Mouse (Mus musculus) stomach, embryonic 15.5 days (tissue): ENCODE measurements around the gene Ncbp3. TPM values are rescaled to one million over a fixed set of nuclear protein-coding genes. Genes with fewer than 3 reads are reported as not detected.

Source experiments
- ATAC-seq: fragments of 200-750 bp; cut with Nextera tagmentation; 2 replicates; pipeline ENCODE4 v1.8.0; 2017; ENCODE audit warnings: low read depth, moderate number of reproducible peaks, moderate TSS enrichment; ENCODE audit not compliant: insufficient read depth, low FRiP score
- H3K27ac ChIP-seq: fragments of 300-500 bp; sonication (generic); 2 replicates; pipeline ENCODE4 v1.5.1; 2015; ENCODE audit warnings: mild to moderate bottlenecking, inconsistent platforms
- H3K27me3 ChIP-seq: fragments of 300-500 bp; sonication (generic); replicated peaks from 2 replicates; pipeline ENCODE4 v1.6.1; 2015; ENCODE audit warnings: inconsistent platforms
- H3K36me3 ChIP-seq: fragments of 300-500 bp; sonication (generic); 2 replicates; pipeline ENCODE4 v1.6.1; 2015; ENCODE audit warnings: inconsistent platforms
- H3K4me1 ChIP-seq: fragments of 300-500 bp; sonication (generic); 2 replicates; pipeline ENCODE4 v1.6.1; 2015; ENCODE audit warnings: inconsistent platforms
- H3K4me2 ChIP-seq: fragments of 300-500 bp; sonication (generic); 2 replicates; pipeline ENCODE4 v1.6.1; 2015; ENCODE audit warnings: mild to moderate bottlenecking, inconsistent platforms
- H3K4me3 ChIP-seq: fragments of 300-500 bp; sonication (generic); replicated peaks from 2 replicates; pipeline ENCODE4 v1.5.1; 2015; ENCODE audit warnings: inconsistent platforms
- H3K9ac ChIP-seq: fragments of 300-500 bp; sonication (generic); 2 replicates; pipeline ENCODE4 v1.6.1; 2015; ENCODE audit warnings: inconsistent platforms
- H3K9me3 ChIP-seq: fragments of 300-500 bp; sonication (generic); 2 replicates; pipeline ENCODE4 v1.6.1; 2016; ENCODE audit warnings: inconsistent platforms
- WGBS: fragments of 180-500 bp; shearing (Covaris S2); methylation state at CpG from one replicate; pipeline ENCODE4 v1.1.7; 2015; 5-methylcytosine and 5-hydroxymethylcytosine counted together
- polyA plus RNA-seq: library from polyadenylated mRNA; unstranded; fragments of >200 nt; fragmentation: Nextera tagmentation; extraction: Ambion mirVana; gene quantifications from 2 replicates; pipeline ENCODE4 v1.2.1, GENCODE M21; 2015

Ncbp3 gene
- polyA plus RNA-seq, 1 experiment from 2014 or later: 10.4 TPM

GRCm38 (mm10) chr11:73071839-73072238, 24.3 kb downstream of the Ncbp3 start:
- H3K9ac ChIP-seq: no peak overlapping the region
- no peaks in the 10 kb centered on the region for H3K4me1 ChIP-seq
- H3K27me3 ChIP-seq: no peaks in the 10 kb centered on the region
- no peaks in the 10 kb centered on the region for H3K9me3 ChIP-seq
- H3K36me3 ChIP-seq: peaks cover 52% of the 10 kb centered on the region
- H3K27ac ChIP-seq: no peak overlapping the region
- ATAC-seq: no peak
- 83% methylated on average over 3 of the region's 3 CpGs for WGBS
- no peak overlapping the region for H3K4me3 ChIP-seq
- no peak overlapping the region for H3K4me2 ChIP-seq

GRCm38 (mm10) chr11:73076295-73076694, 28.7 kb downstream of the Ncbp3 start:
- H3K4me1 ChIP-seq: no peaks in the 10 kb centered on the region
- no peak overlapping the region for H3K4me2 ChIP-seq
- H3K9ac ChIP-seq: no peak overlapping the region
- H3K4me3 ChIP-seq: no peak overlapping the region
- no peaks in the 10 kb centered on the region for H3K9me3 ChIP-seq
- no peaks in the 10 kb centered on the region for H3K27me3 ChIP-seq
- H3K27ac ChIP-seq: no peak overlapping the region
- 88% methylated on average over 4 of the region's 4 CpGs for WGBS
- ATAC-seq: no peak
- H3K36me3 ChIP-seq: peaks cover 57% of the 10 kb centered on the region

DNA sequence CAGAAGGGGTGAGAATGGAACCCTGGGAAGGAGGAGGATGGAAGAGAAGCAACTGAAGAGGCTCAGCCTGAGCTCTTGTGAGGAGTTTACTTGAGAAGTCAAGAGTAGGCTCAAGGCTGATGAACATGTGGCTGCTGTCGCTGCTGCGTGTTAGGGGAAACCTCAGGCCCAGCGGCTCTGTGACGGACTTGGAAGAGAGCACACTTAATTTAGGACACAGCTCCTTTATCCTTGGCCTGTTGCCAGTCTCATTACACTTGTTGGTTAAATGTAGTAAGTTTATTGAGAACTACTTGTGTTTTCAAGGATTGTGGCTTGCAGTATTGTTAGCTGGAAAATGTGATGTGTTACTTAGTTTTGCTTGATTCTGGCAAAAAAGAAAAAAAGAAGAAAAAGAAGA, 29.1 kb downstream of the Ncbp3 start:
- H3K4me1 ChIP-seq: no peaks in the 10 kb centered on the region
- ATAC-seq: no peak
- H3K27ac ChIP-seq: no peak overlapping the region
- WGBS: 85% methylated on average over 4 of the region's 4 CpGs
- H3K9me3 ChIP-seq: no peaks in the 10 kb centered on the region
- no peak overlapping the region for H3K4me2 ChIP-seq
- peaks cover 61% of the 10 kb centered on the region for H3K36me3 ChIP-seq
- no peak overlapping the region for H3K9ac ChIP-seq
- no peaks in the 10 kb centered on the region for H3K27me3 ChIP-seq
- H3K4me3 ChIP-seq: no peak overlapping the region

DNA sequence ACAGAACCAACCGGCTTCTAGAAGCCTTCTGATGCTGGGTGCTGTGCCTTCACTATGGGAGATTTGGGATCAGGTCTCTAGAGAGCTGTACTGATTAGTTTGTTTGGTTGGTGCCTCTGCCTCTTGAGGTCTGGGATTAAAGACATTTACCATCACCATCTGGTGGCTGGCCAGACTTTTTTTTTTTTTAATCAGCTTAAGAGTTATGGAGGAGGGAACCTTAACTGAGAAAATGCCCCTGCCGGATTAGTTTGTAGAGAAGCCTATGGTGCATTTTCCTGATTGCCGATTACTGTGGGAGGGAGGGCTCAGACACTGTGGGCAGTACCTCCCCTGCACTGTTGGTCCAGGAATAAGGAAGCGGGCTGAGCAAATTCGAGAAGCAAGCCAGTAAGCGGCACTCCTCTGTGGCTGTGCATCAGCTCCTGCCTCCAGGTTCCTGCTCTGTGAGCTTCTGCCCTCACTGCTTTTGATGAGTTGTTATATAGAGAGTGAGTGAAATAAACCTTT, 29.7 kb downstream of the Ncbp3 start:
- 90% methylated on average over 6 of the region's 6 CpGs for WGBS

GRCm38 (mm10) chr11:73078615-73079014, 31.0 kb downstream of the Ncbp3 start:
- Histone ChIP-seq H3K4me2 (no peak overlapping the region), H3K4me3 (no peak overlapping the region), H3K4me1 (no peaks in the 10 kb centered on the region), H3K9ac (no peak overlapping the region), H3K27ac (no peak overlapping the region), H3K9me3 (no peaks in the 10 kb centered on the region), H3K27me3 (no peaks in the 10 kb centered on the region), H3K36me3 (peaks cover 52% of the 10 kb centered on the region)
- ATAC-seq: no peak
- WGBS: 88% methylated on average over 8 of the region's 8 CpGs

More for the DNA sequence above, 29.7 kb downstream of the Ncbp3 start:
- H3K27ac ChIP-seq: no peak overlapping the region
- H3K9ac ChIP-seq: no peak overlapping the region
- H3K4me2 ChIP-seq: no peak overlapping the region
- ATAC-seq: no peak
- no peaks in the 10 kb centered on the region for H3K4me1 ChIP-seq
- H3K4me3 ChIP-seq: no peak overlapping the region
- H3K27me3 ChIP-seq: no peaks in the 10 kb centered on the region
- peaks cover 62% of the 10 kb centered on the region for H3K36me3 ChIP-seq
- no peaks in the 10 kb centered on the region for H3K9me3 ChIP-seq

- WGBS: 91% methylated on average over 3 of the region's 3 CpGs
- no peak overlapping the region for H3K9ac ChIP-seq
- H3K27ac ChIP-seq: no peak overlapping the region
- no peak overlapping the region for H3K4me2 ChIP-seq
- no peak for ATAC-seq
- no peaks in the 10 kb centered on the region for H3K9me3 ChIP-seq
- H3K4me3 ChIP-seq: no peak overlapping the region
- peaks cover 3% of the 10 kb centered on the region; the same call in 1 of the 2 replicates for H3K4me1 ChIP-seq
- no peaks in the 10 kb centered on the region for H3K27me3 ChIP-seq
- peaks cover 39% of the 10 kb centered on the region for H3K36me3 ChIP-seq
Observed at GRCm38 (mm10) chr11:73080306-73080705, 32.7 kb downstream of the Ncbp3 start.

- Histone ChIP-seq H3K9me3 (no peaks in the 10 kb centered on the region), H3K9ac (no peak overlapping the region)
Observed at GRCm38 (mm10) chr11:73084303-73084702, 36.7 kb downstream of the Ncbp3 start.

GRCm38 (mm10) chr11:73084804-73085231, 37.2 kb downstream of the Ncbp3 start:
- Histone ChIP-seq H3K4me2 (no peak overlapping the region), H3K4me3 (no peak overlapping the region), H3K9me3 (no peaks in the 10 kb centered on the region), H3K27ac (peak overlapping the region; percentile 19; the same call in 1 of the 2 replicates), H3K9ac (no peak overlapping the region), H3K4me1 (peaks cover 3% of the 10 kb centered on the region; the same call in 1 of the 2 replicates), H3K27me3 (no peaks in the 10 kb centered on the region), H3K36me3 (0 out of 2 replicates have a peak, but pooled peaks cover 13% of the 10 kb centered on the region)
- ATAC-seq: no peak; the same call in 1 of the 2 replicates
- WGBS: 58% methylated on average over 10 of the region's 10 CpGs

More at GRCm38 (mm10) chr11:73084303-73084702, 36.7 kb downstream of the Ncbp3 start:
- Histone ChIP-seq H3K27me3 (no peaks in the 10 kb centered on the region), H3K36me3 (peaks cover 17% of the 10 kb centered on the region; the same call in 1 of the 2 replicates), H3K4me2 (no peak overlapping the region), H3K4me1 (peaks cover 3% of the 10 kb centered on the region; the same call in 1 of the 2 replicates), H3K27ac (peak overlapping the region; percentile 19; the same call in 1 of the 2 replicates), H3K4me3 (no peak overlapping the region)
- ATAC-seq: no peak
- 62% methylated on average over 6 of the region's 6 CpGs for WGBS

- ATAC-seq: no peak
- WGBS: 61% methylated on average over 7 of the region's 7 CpGs
- Histone ChIP-seq H3K4me2 (no peak overlapping the region), H3K27ac (no peak overlapping the region), H3K27me3 (no peaks in the 10 kb centered on the region), H3K36me3 (0 out of 2 replicates have a peak, but pooled peaks cover 13% of the 10 kb centered on the region), H3K9me3 (no peaks in the 10 kb centered on the region), H3K4me1 (peaks cover 3% of the 10 kb centered on the region; the same call in 1 of the 2 replicates), H3K9ac (no peak overlapping the region), H3K4me3 (no peak overlapping the region)
Observed at GRCm38 (mm10) chr11:73085391-73085790, 37.8 kb downstream of the Ncbp3 start.

DNA sequence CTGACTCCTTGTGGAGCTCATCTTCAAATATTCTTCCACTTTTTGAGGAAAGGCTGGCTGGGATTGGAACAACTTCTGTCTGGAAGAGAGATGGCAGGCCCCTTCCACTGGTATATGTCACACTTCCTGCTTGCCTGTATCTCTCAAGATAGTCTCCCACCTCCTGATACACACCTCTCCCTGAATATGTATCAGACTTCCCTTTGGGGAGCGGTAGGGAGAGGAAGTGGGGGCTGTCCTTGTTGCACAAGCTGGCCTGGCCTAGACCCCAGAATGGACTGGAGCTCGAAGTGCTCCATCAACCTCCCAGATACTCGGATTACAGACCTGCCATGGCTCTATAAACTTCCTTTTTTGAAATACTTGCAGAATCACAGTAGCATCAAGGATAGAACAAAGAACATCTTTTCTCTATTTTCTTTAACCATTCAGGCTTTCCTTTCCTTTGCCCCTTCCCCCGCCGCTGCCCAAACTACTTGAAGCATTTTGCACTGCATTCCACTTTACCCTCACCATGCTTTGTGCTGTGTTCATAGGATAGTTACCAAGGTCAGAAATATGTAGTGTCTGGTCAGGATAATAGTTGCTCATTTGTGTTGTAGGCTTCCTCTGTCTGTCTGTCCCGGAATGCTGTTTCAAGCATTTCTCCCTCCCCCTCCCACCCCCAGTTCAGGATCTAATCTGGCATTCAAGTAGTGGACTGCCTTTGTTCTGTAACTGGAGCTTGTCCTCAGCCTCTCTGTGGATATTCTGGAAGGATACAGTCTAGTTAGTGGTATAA, 40.3 kb downstream of the Ncbp3 start:
- Histone ChIP-seq H3K4me2 (no peak overlapping the region), H3K36me3 (no peaks in the 10 kb centered on the region), H3K4me3 (no peak overlapping the region), H3K9ac (no peak overlapping the region), H3K27me3 (no peaks in the 10 kb centered on the region), H3K4me1 (peaks cover 3% of the 10 kb centered on the region; the same call in 1 of the 2 replicates), H3K27ac (no peak overlapping the region), H3K9me3 (no peaks in the 10 kb centered on the region)
- ATAC-seq: no peak
- 59% methylated on average over 6 of the region's 6 CpGs for WGBS

- Histone ChIP-seq H3K4me2 (no peak within 1 kb of the TSS), H3K36me3 (no peaks in the 10 kb centered on the region), H3K27ac (no peak within 1 kb of the TSS), H3K9ac (no peak within 1 kb of the TSS), H3K9me3 (no peaks in the 10 kb centered on the region), H3K27me3 (no peaks in the 10 kb centered on the region), H3K4me1 (no peaks in the 10 kb centered on the region), H3K4me3 (no peak within 1 kb of the TSS)
- no peak for ATAC-seq
- 74% methylated on average over 4 of the region's 4 CpGs for WGBS
Observed at GRCm38 (mm10) chr11:73090283-73090682, 42.7 kb downstream of the Ncbp3 start, which contains the start of gene Itgae. TSS of gene Itgae (plus strand) at chr11:73090583.

GRCm38 (mm10) chr11:73090826-73091225, 43.2 kb downstream of the Ncbp3 start:
- Histone ChIP-seq H3K4me3 (no peak overlapping the region), H3K9me3 (no peaks in the 10 kb centered on the region), H3K4me2 (no peak overlapping the region), H3K4me1 (no peaks in the 10 kb centered on the region), H3K27ac (no peak overlapping the region), H3K36me3 (no peaks in the 10 kb centered on the region), H3K9ac (no peak overlapping the region), H3K27me3 (no peaks in the 10 kb centered on the region)
- no peak for ATAC-seq
- WGBS: 93% methylated on average over 2 of the region's 2 CpGs
